Mouse (Mus musculus) heart, adult 11 months (tissue): Measurements from ENCODE around the gene Gm5286.
"Not testable (repeated sequence)": the region's sequence is repeated elsewhere in the genome, so short reads cannot be mapped to it uniquely, and the experiment has no call there.

Experiments
- DNase-seq: peaks from one replicate; pipeline ENCODE4 v3.0.0; 2022

The Gm5286 gene

DNA sequence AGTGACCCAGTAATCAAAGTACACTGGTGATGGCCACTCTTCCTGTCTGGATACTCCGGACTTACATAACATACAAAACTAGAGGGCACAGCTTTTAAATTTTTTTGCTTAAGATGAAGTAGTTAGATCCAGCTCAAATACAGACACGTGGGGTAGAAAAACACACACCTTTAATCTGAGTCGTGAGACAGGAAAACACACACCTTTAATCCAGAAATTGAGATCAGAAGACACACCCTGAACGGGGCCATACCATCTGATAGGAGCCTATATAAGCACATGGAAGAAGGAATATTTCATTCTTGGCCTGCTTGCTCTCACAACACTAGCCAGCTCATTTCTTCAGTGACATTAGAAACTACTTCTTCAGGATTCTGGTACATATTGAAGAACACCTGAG is at the start of gene Gm5286:
Gm5286 (plus strand) TSS at position 301 of the 400 bp plus-strand sequence.
- not testable (repeated sequence) for DNase-seq

DNA sequence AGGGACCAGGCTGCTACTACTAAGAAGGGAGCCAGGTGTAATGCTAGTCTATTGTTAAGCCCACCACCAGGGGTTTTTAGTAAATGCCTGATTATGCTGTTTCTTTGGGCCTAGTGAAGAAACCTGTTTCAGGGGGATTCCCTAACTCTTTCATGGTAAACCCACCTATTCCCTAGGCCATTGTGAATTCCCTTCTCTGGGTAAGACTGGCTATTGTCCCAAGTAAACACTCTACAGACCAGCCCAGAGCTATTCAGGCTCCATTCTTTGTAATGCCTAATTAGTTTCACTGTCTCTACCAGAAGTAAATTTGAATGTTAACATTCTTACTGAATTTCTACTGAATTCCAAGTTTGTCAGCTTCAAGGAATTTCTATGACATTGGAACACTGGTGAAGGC is 29.2 kb upstream of the Gm5286 start:
- peak; percentile 11 for DNase-seq

DNA sequence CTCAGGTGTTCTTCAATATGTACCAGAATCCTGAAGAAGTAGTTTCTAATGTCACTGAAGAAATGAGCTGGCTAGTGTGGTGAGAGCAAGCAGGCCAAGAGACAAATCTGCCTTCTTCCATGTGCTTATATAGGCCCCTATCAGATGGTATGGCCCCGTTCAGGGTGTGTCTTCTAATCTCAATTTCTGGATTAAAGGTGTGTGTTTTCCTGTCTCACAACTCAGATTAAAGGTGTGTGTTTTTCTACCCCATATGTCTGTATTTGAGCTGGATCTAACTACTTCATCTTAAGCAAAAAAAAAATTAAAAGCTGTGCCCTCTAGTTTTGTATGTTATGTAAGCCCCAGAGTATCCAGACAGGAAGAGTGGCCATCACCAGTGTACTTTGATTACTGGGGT is 18.4 kb upstream of the Gm5286 start, which contains the start of gene Gm10696:
Gm10696 (minus strand) TSS at position 101 of the 400 bp plus-strand sequence.
- DNase-seq: not testable (repeated sequence)
